Mouse (Mus musculus): ENCODE data around the gene Zfp536. TPM values are rescaled to one million over a fixed set of nuclear protein-coding genes. Genes with fewer than 3 reads are reported as not detected.

Zfp536 gene
- polyA plus RNA-seq, 1 experiment from 2014 or later, result 5.1 TPM

DNA sequence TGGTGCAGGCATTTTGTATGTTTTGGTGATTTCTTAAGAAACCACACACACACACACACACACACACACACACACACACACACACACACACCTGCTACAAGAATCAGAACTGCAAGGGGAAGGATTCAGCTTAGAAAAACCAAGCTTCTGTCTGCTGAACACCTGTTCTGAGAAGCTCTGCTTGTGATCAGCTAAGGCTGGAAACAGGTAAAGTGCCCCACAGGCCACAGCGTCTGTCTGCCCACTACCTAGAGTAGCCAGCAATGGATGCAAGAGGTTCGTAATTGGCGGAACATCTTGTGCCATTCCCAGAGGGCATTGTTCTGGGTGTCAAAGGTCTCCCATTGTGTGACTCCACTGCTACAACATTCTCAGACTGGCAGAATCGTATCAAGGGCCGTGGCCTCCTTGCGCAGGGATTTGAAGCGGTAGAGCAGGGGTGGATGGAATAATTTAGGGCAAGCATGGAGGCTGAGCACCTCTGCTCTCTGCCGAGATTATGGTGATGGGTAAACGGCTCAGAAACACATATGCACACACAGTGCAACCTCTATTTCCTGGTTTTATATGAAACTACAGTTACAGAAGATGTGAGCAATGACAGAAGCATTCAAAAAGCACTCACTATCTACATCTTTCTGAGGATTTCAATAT lies 170.4 kb downstream of the Zfp536 start:
- Histone ChIP-seq H3K4me2 (no peak overlapping the region), H3K36me3 (no peaks in the 10 kb centered on the region), H3K27ac (ENCODE audit: poor library complexity, severe bottlenecking) (no peak overlapping the region), H3K4me3 (no peak overlapping the region), H3K4me1 (replicated peaks) (no peaks in the 10 kb centered on the region), H3K27me3 (replicated peaks) (0 out of 2 replicates have a peak, but pooled peaks cover 6% of the 10 kb centered on the region), H3K9ac (no peak overlapping the region), H3K9me3 (replicated peaks) (peaks cover 4% of the 10 kb centered on the region; the same call in 1 of the 2 replicates)
- WGBS, result 67% methylated on average over 9 of the region's 9 CpGs
- no peak for ATAC-seq (ENCODE audit: insufficient number of reproducible peaks, low FRiP score)

DNA sequence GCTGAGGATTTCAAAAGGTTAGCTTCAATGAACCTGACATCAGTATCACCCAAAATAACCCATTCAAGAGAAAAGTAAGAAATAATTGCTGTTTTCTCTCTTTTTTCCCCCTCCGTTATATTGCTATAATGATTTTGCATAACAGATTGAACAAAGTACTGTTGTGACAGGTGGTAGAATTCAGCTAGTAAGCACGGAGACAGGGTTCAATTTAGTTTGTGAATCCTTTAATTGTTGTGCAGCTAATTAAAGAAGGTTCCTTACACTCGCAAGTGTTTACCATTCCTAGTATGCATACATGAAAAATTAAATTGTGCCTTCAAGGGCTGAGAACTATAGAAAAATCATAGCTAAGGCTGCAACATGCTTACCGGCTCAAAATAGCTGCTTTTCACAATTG lies 173.1 kb downstream of the Zfp536 start:
- H3K4me1 ChIP-seq (replicated peaks), result no peaks in the 10 kb centered on the region
- H3K36me3 ChIP-seq, result no peaks in the 10 kb centered on the region
- H3K4me3 ChIP-seq, result no peak overlapping the region
- H3K9ac ChIP-seq, result no peak overlapping the region
- H3K4me2 ChIP-seq, result no peak overlapping the region
- WGBS, result 82% methylated on average over 4 of the region's 4 CpGs
- 0 out of 2 replicates have a peak, but pooled peaks cover 6% of the 10 kb centered on the region for H3K27me3 ChIP-seq (replicated peaks)
- ATAC-seq (ENCODE audit: insufficient number of reproducible peaks, low FRiP score), result no peak
- H3K27ac ChIP-seq (ENCODE audit: poor library complexity, severe bottlenecking), result no peak overlapping the region
- no peaks in the 10 kb centered on the region for H3K9me3 ChIP-seq (replicated peaks)

DNA sequence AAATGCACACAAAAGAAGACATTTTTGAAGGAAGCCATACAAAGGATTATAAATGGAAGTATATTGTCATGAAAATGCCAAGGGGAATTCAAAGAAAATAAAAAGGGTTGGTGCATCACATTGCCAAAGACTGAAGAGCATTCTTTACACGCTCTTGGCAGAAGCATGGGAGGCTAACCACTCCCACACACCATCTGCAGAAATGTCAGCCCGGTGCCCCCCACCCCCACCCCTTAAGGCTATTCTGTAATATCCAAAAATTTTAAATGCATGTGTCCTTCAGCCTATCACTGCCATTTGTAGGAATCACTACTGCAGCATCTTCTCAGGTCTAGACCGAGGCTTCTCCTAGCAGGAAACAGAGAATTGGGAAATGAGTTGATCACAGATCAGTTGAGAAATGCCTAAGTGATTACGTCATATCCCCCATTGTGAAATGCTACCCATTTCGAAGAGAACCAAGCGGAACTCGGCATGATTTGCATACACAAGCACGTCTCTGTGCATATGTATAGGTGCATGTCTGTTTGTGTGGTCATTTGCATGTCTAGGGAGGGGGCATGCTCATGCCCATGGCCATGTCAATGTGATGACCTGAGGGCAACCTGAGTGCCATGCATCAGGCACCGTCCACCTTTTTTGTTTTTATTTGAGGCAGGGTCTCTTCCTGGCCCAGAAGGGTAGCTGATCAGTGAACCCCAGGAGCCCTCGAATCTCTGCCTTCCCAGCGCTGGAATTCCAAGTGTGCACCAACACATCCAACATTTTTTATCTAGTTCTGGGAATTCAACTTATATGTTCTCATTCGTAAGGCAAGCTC lies 179.0 kb downstream of the Zfp536 start:
- H3K27ac ChIP-seq (ENCODE audit: poor library complexity, severe bottlenecking), result no peak overlapping the region
- no peak overlapping the region for H3K4me2 ChIP-seq
- 0 out of 2 replicates have a peak, but pooled peaks cover 6% of the 10 kb centered on the region for H3K27me3 ChIP-seq (replicated peaks)
- 66% methylated on average over 12 of the region's 12 CpGs for WGBS
- ATAC-seq (ENCODE audit: insufficient number of reproducible peaks, low FRiP score), result no peak
- H3K9ac ChIP-seq, result no peak overlapping the region
- no peak overlapping the region for H3K4me3 ChIP-seq
- H3K4me1 ChIP-seq (replicated peaks), result no peaks in the 10 kb centered on the region
- H3K9me3 ChIP-seq (replicated peaks), result no peaks in the 10 kb centered on the region
- no peaks in the 10 kb centered on the region for H3K36me3 ChIP-seq

DNA sequence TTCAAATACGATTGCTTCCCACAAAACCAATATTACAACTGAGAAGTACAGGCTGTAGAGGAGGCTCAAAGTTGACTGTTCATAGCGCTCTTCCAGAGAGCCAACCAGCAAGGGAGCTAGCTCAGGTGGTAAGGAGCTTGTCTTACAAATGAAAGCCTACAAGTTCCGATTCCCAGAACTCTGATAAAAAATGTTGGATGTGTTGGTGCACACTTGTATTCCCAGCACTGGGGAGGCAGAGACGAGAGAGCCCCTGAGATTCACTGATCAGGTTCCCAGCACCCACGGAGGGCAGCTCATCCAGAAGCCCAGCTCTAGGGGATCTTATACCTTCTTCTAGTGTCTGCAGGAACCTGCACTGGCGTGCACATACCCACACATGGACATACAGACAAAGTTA lies 179.9 kb downstream of the Zfp536 start:
- H3K9me3 ChIP-seq (replicated peaks), result no peaks in the 10 kb centered on the region
- WGBS, result 79% methylated on average over 6 of the region's 6 CpGs

GRCm38 (mm10) chr7:37586694-37587093 lies 186.7 kb downstream of the Zfp536 start:
- H3K4me2 ChIP-seq, result no peak overlapping the region
- ATAC-seq (ENCODE audit: insufficient number of reproducible peaks, low FRiP score), result no peak
- no peak overlapping the region for H3K4me3 ChIP-seq
- H3K36me3 ChIP-seq, result no peaks in the 10 kb centered on the region
- no peaks in the 10 kb centered on the region for H3K9me3 ChIP-seq (replicated peaks)
- H3K9ac ChIP-seq, result no peak overlapping the region
- H3K27ac ChIP-seq (ENCODE audit: poor library complexity, severe bottlenecking), result no peak overlapping the region
- WGBS, result 79% methylated on average over 13 of the region's 13 CpGs
- no peaks in the 10 kb centered on the region for H3K27me3 ChIP-seq (replicated peaks)
- H3K4me1 ChIP-seq (replicated peaks), result no peaks in the 10 kb centered on the region

More for the DNA sequence above, 179.9 kb downstream of the Zfp536 start:
- Histone ChIP-seq H3K4me1 (replicated peaks) (no peaks in the 10 kb centered on the region), H3K27me3 (replicated peaks) (no peaks in the 10 kb centered on the region), H3K9ac (no peak overlapping the region), H3K36me3 (no peaks in the 10 kb centered on the region), H3K4me2 (no peak overlapping the region), H3K4me3 (no peak overlapping the region), H3K27ac (ENCODE audit: poor library complexity, severe bottlenecking) (no peak overlapping the region)
- ATAC-seq (ENCODE audit: insufficient number of reproducible peaks, low FRiP score), result no peak

DNA sequence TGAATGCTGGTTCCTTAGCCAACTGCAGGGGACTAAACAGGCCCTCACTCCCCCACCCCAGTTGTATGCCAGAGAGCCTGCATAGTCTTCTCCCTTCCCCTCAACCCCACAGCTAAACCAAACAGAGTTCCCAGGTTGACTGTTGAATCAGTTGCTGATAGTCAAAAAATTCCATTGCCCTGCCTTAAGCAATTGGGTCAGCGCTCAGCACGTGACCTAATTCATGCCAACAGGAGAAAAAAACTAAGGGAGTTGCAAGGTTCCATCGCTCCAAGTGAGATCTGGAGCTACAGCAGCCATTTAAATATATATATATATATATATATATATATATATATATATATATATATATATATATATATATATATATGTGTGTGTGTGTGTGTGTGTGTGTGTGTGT lies 192.2 kb downstream of the Zfp536 start:
- H3K36me3 ChIP-seq, result no peaks in the 10 kb centered on the region
- H3K9me3 ChIP-seq (replicated peaks), result no peaks in the 10 kb centered on the region
- H3K4me3 ChIP-seq, result no peak overlapping the region
- H3K9ac ChIP-seq, result no peak overlapping the region
- ATAC-seq (ENCODE audit: insufficient number of reproducible peaks, low FRiP score), result no peak
- no peaks in the 10 kb centered on the region for H3K27me3 ChIP-seq (replicated peaks)
- H3K4me2 ChIP-seq, result no peak overlapping the region
- 81% methylated on average over 3 of the region's 3 CpGs for WGBS
- H3K27ac ChIP-seq (ENCODE audit: poor library complexity, severe bottlenecking), result no peak overlapping the region
- H3K4me1 ChIP-seq (replicated peaks), result no peaks in the 10 kb centered on the region

DNA sequence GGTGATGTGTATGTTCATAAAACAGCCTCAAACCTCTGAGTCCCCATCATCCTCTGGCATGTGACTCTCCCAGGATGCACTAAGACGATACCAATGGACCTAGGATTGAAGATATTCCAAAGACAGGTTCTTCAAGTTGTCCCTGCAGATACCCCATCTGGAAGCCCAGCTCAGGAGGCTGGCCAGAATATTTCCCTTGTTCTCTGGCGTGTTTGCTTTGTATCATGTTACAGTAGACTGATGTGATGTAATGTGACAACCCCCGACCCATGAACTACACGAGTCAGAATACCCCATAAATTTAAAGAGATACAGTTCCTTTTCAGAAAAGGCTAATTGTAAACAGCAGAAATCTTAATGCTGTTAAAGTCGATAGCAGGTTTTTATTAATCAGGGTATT lies 192.9 kb downstream of the Zfp536 start:
- H3K9ac ChIP-seq, result no peak overlapping the region
- no peak overlapping the region for H3K4me2 ChIP-seq
- H3K27ac ChIP-seq (ENCODE audit: poor library complexity, severe bottlenecking), result no peak overlapping the region
- WGBS, result 45% methylated on average over 5 of the region's 5 CpGs
- no peaks in the 10 kb centered on the region for H3K9me3 ChIP-seq (replicated peaks)
- H3K27me3 ChIP-seq (replicated peaks), result no peaks in the 10 kb centered on the region
- H3K4me3 ChIP-seq, result no peak overlapping the region
- no peak for ATAC-seq (ENCODE audit: insufficient number of reproducible peaks, low FRiP score)
- no peaks in the 10 kb centered on the region for H3K36me3 ChIP-seq
- H3K4me1 ChIP-seq (replicated peaks), result no peaks in the 10 kb centered on the region

- Histone ChIP-seq H3K4me2 (no peak overlapping the region), H3K27me3 (replicated peaks) (peaks cover 9% of the 10 kb centered on the region), H3K27ac (ENCODE audit: poor library complexity, severe bottlenecking) (no peak overlapping the region), H3K9me3 (replicated peaks) (no peaks in the 10 kb centered on the region), H3K4me1 (replicated peaks) (no peaks in the 10 kb centered on the region; the same call in 1 of the 2 replicates), H3K9ac (no peak overlapping the region), H3K36me3 (no peaks in the 10 kb centered on the region), H3K4me3 (no peak overlapping the region)
- 78% methylated on average over 7 of the region's 7 CpGs for WGBS
- no peak for ATAC-seq (ENCODE audit: insufficient number of reproducible peaks, low FRiP score)
These were observed 201.4 kb downstream of the Zfp536 start for GRCm38 (mm10) chr7:37572021-37572420.

DNA sequence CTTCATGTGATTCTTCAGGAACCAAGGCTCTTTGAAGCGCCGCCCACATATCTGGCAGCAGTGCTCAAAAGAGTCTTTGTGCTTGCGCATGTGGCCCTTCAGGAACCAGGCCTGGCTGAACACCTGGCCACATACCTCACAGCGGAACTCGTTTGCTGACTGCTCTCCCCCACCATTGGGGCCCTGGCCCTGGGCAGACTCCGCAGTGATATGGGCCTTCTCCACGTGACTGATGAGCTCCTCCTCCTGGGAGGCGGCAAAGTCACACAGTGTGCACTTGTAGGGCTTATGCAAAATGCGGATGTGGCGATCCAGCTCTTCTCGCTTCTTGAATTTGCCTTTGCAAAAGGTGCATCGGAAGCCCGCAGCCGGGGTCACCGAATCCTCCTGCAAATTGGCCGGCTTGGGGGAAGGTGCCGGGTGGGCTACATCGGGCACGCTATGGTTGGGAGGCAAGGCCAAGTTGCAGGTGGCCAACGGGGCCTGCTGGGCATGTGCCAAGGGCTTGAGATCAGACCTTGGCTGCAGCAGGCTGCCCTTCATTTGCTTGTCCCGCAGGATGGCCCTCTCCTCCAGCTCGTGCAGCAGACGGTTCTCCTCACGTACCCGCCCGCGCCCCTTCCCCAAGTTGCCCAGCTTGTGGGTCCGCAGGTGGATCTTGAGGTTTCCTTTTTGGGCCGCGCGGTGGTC lies 204.5 kb downstream of the Zfp536 start:
- H3K27me3 ChIP-seq (replicated peaks), result peaks cover 9% of the 10 kb centered on the region
- H3K36me3 ChIP-seq, result no peaks in the 10 kb centered on the region
- no peak overlapping the region for H3K27ac ChIP-seq (ENCODE audit: poor library complexity, severe bottlenecking)
- H3K4me1 ChIP-seq (replicated peaks), result no peaks in the 10 kb centered on the region; the same call in 1 of the 2 replicates
- peak; percentile 55; the same call in 1 of the 2 replicates for ATAC-seq (ENCODE audit: insufficient number of reproducible peaks, low FRiP score)
- H3K9ac ChIP-seq, result no peak overlapping the region
- H3K4me3 ChIP-seq, result no peak overlapping the region
- H3K9me3 ChIP-seq (replicated peaks), result no peaks in the 10 kb centered on the region
- H3K4me2 ChIP-seq, result peak overlapping the region; percentile 26
- WGBS, result 64% methylated on average over 31 of the region's 31 CpGs

- Histone ChIP-seq H3K9ac (no peak overlapping the region), H3K4me3 (no peak overlapping the region), H3K27ac (ENCODE audit: poor library complexity, severe bottlenecking) (no peak overlapping the region), H3K4me2 (no peak overlapping the region), H3K9me3 (replicated peaks) (no peaks in the 10 kb centered on the region), H3K27me3 (replicated peaks) (peaks cover 9% of the 10 kb centered on the region), H3K4me1 (replicated peaks) (peaks cover 3% of the 10 kb centered on the region), H3K36me3 (no peaks in the 10 kb centered on the region)
- no peak for ATAC-seq (ENCODE audit: insufficient number of reproducible peaks, low FRiP score)
- 68% methylated on average over 14 of the region's 14 CpGs for WGBS
These were observed 205.4 kb downstream of the Zfp536 start for GRCm38 (mm10) chr7:37568041-37568440.

DNA sequence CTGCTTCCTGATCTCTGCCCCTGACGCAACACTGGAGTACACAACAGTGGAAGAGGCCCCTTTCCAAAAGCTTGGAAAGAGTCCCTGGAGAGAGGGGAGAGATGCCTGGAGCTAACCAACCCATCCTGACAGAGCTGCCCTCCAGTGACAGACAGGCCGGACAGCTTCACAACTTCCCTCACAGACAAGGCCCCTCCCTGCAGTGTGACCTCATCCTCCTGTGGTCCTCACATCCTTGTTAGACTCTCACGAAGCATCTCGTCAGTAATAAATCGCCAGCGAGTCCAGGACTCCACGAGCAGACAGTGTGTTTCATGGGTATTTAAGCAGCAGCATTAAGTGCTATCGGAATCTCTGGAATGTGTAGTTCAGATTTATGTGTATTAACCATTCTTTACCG lies 207.4 kb downstream of the Zfp536 start:
- H3K27ac ChIP-seq (ENCODE audit: poor library complexity, severe bottlenecking), result no peak overlapping the region
- H3K27me3 ChIP-seq (replicated peaks), result peaks cover 9% of the 10 kb centered on the region
- no peak overlapping the region for H3K4me3 ChIP-seq
- WGBS, result 30% methylated on average over 9 of the region's 9 CpGs
- H3K4me1 ChIP-seq (replicated peaks), result peaks cover 8% of the 10 kb centered on the region
- H3K36me3 ChIP-seq, result no peaks in the 10 kb centered on the region
- no peak for ATAC-seq (ENCODE audit: insufficient number of reproducible peaks, low FRiP score)
- no peak overlapping the region for H3K9ac ChIP-seq
- 0 out of 2 replicates have a peak overlapping the region, but pooled peaks have one; percentile 5 for H3K4me2 ChIP-seq
- H3K9me3 ChIP-seq (replicated peaks), result no peaks in the 10 kb centered on the region

All from heart, embryonic 12.5 days (tissue).